ENCODE assay signal across 23 mouse cellular contexts in the genomic region with DNA sequence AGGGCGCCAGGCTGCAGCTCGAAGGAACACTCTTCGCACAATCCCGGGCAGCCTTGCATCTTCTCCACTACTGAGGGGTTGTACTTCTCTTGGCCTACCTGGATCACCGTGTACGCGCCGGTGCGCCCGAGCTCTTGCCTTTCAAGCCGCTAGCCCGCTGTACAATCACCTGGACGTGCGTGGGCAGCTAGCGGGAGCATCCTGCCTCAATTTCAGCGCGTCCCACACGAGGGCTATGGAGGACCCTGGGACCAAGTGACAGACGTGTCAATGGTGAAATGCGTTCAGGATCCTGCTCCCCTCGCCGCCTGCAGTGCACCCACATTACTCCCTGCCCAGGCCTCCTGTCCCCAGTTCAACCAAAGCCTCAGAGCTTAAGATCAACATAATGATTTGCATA.
DNase-seq lines count a peak whose midpoint lies in the region; ATAC-seq and TF ChIP-seq lines count a peak whose summit lies in the region.
"Had no signal": no experiment of that assay in that cellular context is flagged by ENCODE, and none has a peak within 500 bp of the region (broad histone marks: within the 10 kb centered on the region; RNA-seq: fewer than 3 reads in every experiment).

No protein-coding gene starts in this region.

- H3K27me3 ChIP-seq in E14TG2a.4 (ENCODE audit: insufficient read depth, low read length), result peaks cover 18% of the 10 kb centered on the region
- H3K27me3 ChIP-seq in kidney, embryonic 15.5 days, result no peaks in the 10 kb centered on the region
- H3K27me3 ChIP-seq: forebrain, embryonic 13.5 days; hindbrain, embryonic 12.5 days had no signal

- DNase-seq in 3134 (ENCODE audit: extremely low read depth, insufficient read length, low spot score), result peak; percentile 11
- DNase-seq in R1 (ENCODE audit: low read depth, low spot score), result peak; percentile 13
- peak; percentile 4 for DNase-seq in testis, postnatal 14 days (ENCODE audit: low spot score)
- DNase-seq in left cerebral cortex, postnatal 4 days, result no peak
- DNase-seq: adrenal gland, postnatal 14 days; B cell, adult 2 months; cerebellum, adult 18-20 months; cerebellum, adult 9-11 months; cerebellum, postnatal 36 days; forebrain, postnatal 0 days; gastrocnemius, postnatal 14 days; heart, postnatal 10 days; heart, postnatal 4 days had no signal

- ATAC-seq in kidney, embryonic 15.5 days (replicated peaks; ENCODE audit: low FRiP score), result no peak
- ATAC-seq: activated CD4-positive, CD25-positive, alpha-beta regulatory T cell, adult 4 months; CD4-positive, CD25-positive, alpha-beta regulatory T cell, adult 4 months; forebrain, embryonic 13.5 days; forebrain, postnatal 0 days; hindbrain, embryonic 16.5 days; inflammation-experienced regulatory T-cells, adult 6 months had no signal

- peak overlapping the region; percentile 61 for H3K4me3 ChIP-seq in E14TG2a.4 (replicated peaks; ENCODE audit: low read length)
- no peak overlapping the region for H3K4me3 ChIP-seq in kidney, embryonic 15.5 days (replicated peaks)
- H3K4me3 ChIP-seq: embryonic facial prominence, embryonic 10.5 days; forebrain, embryonic 13.5 days; hindbrain, embryonic 12.5 days had no signal

- WGBS in kidney, embryonic 15.5 days, result 94% methylated on average over 22 of the region's 22 CpGs

- no peak for TF ChIP-seq CTCF in E14TG2a.4 (conservative IDR thresholded peaks at IDR 0.05; ENCODE audit: low read length)

- no peaks in the 10 kb centered on the region for H3K9me3 ChIP-seq in E14TG2a.4 (ENCODE audit: low read length)
- no peaks in the 10 kb centered on the region for H3K9me3 ChIP-seq in kidney, embryonic 15.5 days (replicated peaks)
- H3K9me3 ChIP-seq: embryonic facial prominence, embryonic 10.5 days; hindbrain, embryonic 12.5 days had no signal

- intact Hi-C loops in left cerebral cortex, postnatal 4 days (cut with DNase I), result no loop called here

- H3K4me1 ChIP-seq in E14TG2a.4 (replicated peaks; ENCODE audit: low read depth, low read length), result peaks cover 8% of the 10 kb centered on the region; the same call in 1 of the 2 replicates
- no peaks in the 10 kb centered on the region for H3K4me1 ChIP-seq in kidney, embryonic 15.5 days
- H3K4me1 ChIP-seq: embryonic facial prominence, embryonic 10.5 days; forebrain, embryonic 13.5 days; hindbrain, embryonic 12.5 days had no signal

- no peaks in the 10 kb centered on the region for H3K36me3 ChIP-seq in E14TG2a.4 (ENCODE audit: insufficient read depth, low read length)
- no peaks in the 10 kb centered on the region for H3K36me3 ChIP-seq in kidney, embryonic 15.5 days
- H3K36me3 ChIP-seq: embryonic facial prominence, embryonic 10.5 days; G1E; hindbrain, embryonic 12.5 days had no signal

- H3K4me2 ChIP-seq in kidney, embryonic 15.5 days, result no peak overlapping the region
- H3K4me2 ChIP-seq: forebrain, embryonic 13.5 days; hindbrain, embryonic 12.5 days had no signal

- no peak overlapping the region for H3K27ac ChIP-seq in kidney, embryonic 15.5 days
- H3K27ac ChIP-seq: embryonic facial prominence, embryonic 10.5 days; forebrain, embryonic 13.5 days; hindbrain, embryonic 12.5 days had no signal

- H3K9ac ChIP-seq in kidney, embryonic 15.5 days, result no peak overlapping the region
- H3K9ac ChIP-seq: forebrain, embryonic 13.5 days; forebrain, postnatal 0 days; hindbrain, embryonic 12.5 days had no signal
